Mouse (Mus musculus): ENCODE measurements at regions not wholly inside any gene's neighbourhood (a gene's known extent, or its start where the extent isn't known, plus 50 kb on each side); places are given as distances from the start of the nearest gene placed in this dataset.

GRCm38 (mm10) chr1:155041592-155041991 is 57.8 kb downstream of the Ier5 start:
- no peak for DNase-seq (ENCODE audit: low spot score in 2 of 2)

- no peak for DNase-seq (ENCODE audit: low spot score in 2 of 2)
Observed at GRCm38 (mm10) chr1:155040939-155041371, 58.5 kb downstream of the Ier5 start.

- DNase-seq (ENCODE audit: low spot score in 2 of 2) = no peak
Observed at GRCm38 (mm10) chr1:155040086-155040726, 59.2 kb downstream of the Ier5 start.

- DNase-seq (ENCODE audit: low spot score in 2 of 2) = no peak
Observed at GRCm38 (mm10) chr1:155038631-155039625, 60.5 kb downstream of the Ier5 start.

DNA sequence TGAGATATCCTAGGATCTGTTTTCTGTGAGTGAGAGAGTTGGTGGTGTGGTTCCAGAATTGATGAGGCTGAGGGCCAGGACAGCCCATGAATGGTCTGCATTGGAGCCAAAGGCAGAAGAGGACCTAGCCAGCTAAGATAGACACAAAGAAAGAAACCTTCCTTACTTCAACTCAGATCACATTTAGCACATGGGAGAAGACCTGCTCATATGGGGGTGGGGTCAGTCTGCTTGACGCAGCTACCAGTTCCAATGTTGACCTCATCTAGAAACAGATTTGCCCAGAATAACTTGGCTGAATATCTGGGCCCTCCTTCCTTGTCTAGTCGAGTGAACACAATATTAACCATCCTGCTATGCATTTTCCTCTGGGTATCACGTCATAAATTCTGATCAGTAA is 62.0 kb downstream of the Ier5 start:
- no peak for DNase-seq (ENCODE audit: low spot score in 2 of 2)

- no peak for DNase-seq (ENCODE audit: low spot score in 2 of 2)
Observed at GRCm38 (mm10) chr1:155030908-155031307, 68.5 kb downstream of the Ier5 start.

DNA sequence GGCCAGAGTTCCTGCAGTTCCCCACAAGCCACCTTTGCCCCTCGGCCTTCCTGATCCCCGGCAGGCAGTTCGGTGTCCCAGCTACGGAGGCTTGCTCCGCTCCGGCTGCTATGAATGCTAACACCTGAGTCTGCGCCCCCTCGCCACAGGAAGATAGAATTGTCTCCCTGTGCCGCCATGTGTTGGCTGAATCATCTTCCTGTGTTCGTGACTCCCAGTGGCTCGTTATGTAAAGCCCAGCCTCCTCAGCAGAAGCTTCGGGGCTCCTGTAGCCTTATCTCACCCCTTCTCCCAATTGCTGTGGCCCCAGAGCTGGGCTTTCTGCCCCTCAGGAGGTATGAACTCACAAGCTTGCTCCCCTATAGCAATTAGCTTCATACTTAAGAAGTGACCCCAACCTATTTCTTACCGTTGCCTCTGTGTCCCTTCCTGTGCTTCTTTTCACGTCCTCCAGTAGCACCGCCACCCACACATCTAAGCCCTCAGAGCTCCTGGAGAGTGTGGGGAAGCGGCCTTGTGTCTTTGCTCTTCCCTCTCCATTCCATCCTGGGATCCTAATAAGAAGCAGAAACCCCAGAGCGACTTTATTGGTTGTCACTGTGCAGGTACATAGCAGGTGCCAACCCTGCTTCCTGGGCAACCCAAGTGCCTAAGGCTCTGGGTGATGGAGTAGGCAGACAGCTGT is 70.1 kb downstream of the Ier5 start:
- DNase-seq (ENCODE audit: low spot score in 2 of 2) = no peak

DNA sequence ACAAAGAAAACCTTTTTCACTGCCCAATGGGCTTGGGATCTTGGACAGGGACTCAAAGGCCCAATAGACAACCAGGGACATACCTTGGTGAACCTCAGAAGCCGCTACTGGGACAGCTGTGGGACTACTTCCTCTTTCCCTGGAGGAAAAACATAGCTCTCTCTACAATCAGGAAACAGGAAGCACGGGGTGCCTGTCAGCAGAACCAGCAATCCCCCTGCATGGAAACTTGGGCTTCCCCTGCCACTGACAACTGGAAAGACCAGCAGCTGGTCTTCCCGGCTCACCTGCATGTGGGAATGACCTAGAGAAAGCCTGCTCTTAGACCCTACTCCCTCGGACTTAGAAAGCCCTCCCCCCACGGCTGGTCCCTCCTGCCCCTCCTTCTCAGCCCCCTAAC is 70.7 kb downstream of the Ier5 start:
- DNase-seq (ENCODE audit: low spot score in 2 of 2) = no peak

DNA sequence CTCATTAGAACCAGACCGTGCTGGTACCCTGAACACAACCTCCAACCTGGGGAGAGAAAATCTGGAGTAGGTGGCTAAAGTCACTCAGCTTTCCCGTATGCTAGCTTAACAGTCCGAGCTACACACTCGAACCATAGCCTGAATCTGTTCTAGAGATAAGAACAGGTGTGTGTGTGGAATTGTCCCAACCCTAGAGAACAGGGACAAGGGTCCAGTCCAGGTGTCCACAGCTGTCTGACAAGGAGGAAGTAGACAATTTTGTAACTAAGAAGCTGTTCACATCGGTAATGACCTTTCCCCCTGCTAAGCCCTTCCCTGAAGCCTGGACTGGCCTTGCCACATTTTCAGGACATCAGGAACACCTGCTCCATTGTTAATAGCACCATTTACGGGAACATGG is 71.3 kb downstream of the Ier5 start:
- DNase-seq (ENCODE audit: low spot score in 2 of 2) = no peak

GRCm38 (mm10) chr1:155027583-155027982 is 71.9 kb downstream of the Ier5 start:
- no peak for DNase-seq (ENCODE audit: low spot score in 2 of 2)

DNA sequence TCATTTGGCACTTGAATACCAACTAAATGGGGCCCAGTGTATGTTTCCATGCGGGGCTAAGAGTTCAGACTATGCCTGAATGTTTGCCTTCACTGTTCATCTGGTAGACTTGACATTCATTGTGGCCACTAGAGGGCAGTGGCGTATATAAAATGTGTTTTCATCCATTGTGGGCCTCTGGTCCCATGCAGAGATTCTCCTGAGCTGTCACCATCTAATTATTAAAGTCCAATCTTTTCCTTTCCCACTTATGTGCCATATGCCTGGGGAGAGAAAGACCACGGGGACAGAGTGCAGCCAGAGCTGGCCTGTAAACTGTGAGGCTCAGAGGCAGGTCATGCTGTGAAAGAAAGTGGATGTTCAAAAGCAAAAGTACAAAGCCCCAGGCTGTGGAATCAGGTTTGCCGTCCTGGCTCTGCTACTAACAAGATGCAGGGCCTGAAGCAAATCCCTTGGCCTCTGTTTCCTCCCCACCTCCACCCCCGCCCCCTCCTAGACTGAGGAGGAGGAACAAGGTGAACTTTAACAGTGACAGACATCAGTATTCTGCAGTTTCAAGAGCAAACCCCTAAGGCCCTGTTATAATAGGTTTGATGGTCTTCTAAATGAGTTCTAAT is 73.5 kb downstream of the Ier5 start:
- peak; percentile 57 to 74 for DNase-seq (ENCODE audit: low spot score in 2 of 2)

DNA sequence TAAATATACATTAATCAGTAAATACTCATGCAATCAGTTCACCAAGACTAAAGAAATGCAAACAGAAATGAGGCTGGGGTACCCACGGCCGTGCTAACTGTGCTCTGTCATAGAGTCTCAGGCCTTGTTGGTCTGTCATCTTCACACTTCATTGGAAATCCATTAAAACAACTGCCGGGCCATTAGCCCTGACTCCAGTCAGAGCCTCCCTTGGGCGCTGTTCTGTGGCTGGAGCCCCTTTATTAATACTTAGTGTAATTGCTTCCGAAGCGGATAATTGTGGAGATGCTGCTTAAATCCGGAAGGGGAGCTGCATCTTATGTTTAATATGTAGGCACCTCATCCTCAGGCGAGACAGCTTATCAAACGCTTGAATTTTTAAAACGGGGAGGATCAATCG is 76.1 kb downstream of the Ier5 start:
- DNase-seq (ENCODE audit: low spot score in 2 of 2) = no peak

- DNase-seq (ENCODE audit: low spot score in 2 of 2) = no peak
Observed at GRCm38 (mm10) chr1:155015669-155016068, 83.8 kb downstream of the Ier5 start.

- DNase-seq (ENCODE audit: low spot score in 2 of 2) = no peak
Observed at GRCm38 (mm10) chr1:155014944-155015343, 84.5 kb downstream of the Ier5 start.

- DNase-seq (ENCODE audit: low spot score in 2 of 2) = no peak
Observed at GRCm38 (mm10) chr1:155013784-155014183, 85.7 kb downstream of the Ier5 start.

- no peak for DNase-seq (ENCODE audit: low spot score in 2 of 2)
Observed at GRCm38 (mm10) chr1:155013361-155013760, 86.1 kb downstream of the Ier5 start.

DNA sequence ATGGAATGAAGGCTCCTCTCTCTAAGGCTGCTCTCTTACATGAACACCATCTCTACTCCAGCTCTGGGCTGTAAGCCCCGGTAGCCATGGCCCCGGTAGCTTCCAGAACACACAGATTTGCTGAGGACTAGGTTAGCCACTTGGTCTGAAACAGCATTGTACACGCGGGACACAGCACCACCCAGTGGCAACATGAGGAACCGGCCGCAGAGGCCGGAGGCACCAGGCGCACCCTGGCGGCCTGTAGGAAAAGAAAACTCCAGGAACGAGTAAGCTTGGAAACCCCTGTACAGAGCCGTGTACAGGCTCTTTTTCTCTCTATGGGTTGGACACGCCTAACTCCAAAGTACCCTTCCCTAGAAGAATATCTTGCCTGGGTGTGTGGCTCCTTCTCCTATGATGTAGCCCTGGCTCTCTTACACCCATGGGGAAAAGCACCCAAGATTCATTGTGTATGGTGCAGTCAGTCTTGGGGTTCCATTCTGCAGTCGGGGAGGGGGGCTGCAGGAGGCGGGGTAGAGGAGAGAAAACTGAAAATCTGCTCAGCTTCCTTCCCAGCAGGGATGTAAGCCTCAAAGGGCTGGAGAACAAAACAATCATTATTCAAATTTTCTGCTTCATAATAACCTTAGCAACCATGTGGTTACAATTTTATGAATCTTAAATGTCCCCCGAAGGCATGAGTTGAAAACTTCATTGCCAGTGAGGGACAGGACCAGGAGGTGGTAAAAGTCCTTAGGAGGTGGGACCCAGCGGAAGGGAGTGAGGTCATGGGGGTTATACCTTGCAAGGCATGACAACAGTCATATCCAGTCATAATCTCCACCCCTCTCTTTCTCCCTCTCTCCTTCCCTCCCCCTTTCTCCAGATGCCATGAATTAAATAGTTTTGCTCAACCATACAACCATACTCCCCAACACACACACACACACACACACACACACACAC is 92.6 kb downstream of the Ier5 start:
- peak; percentile 75 to 81 for DNase-seq (ENCODE audit: low spot score in 2 of 2)

DNA sequence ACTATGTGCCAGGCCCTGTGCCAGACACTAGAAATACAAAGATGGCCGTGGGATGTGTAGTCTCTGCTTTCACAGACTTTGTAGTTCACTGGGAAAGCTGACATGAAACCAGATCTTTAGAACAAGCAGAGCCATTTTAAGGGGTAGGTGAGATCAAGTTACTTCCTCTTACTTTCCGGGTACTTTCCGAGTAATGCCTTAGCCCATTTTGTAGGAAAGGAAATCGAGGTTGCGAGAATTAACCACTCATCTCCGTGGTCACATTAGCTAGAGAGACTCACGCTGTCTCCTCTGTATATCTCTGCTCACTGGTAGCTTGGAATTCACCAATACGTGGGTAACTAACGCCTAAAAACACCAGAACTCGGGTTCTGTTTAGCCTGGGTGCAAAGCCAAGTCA is 93.3 kb downstream of the Ier5 start:
- DNase-seq (ENCODE audit: low spot score in 2 of 2) = no peak

DNA sequence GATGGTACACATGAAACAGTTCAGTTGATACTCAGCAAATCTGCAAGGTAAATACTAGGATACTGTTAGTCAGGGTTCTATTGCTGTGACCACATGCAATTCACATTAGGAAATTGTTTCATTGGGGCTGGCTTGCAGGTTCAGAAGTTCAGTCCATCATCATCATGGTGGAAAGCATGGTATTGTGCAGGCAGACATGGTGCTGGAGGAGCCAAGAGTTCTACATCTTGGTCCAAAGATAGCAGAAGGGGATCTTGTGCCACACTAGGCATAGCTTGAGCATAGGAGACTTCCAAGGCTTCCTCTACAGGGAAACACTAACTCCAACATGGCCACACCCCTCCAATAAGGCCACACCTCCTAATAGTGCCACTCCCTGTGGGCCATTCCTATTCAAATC is 99.1 kb downstream of the Ier5 start:
- no peak for DNase-seq (ENCODE audit: low spot score in 2 of 2)

DNA sequence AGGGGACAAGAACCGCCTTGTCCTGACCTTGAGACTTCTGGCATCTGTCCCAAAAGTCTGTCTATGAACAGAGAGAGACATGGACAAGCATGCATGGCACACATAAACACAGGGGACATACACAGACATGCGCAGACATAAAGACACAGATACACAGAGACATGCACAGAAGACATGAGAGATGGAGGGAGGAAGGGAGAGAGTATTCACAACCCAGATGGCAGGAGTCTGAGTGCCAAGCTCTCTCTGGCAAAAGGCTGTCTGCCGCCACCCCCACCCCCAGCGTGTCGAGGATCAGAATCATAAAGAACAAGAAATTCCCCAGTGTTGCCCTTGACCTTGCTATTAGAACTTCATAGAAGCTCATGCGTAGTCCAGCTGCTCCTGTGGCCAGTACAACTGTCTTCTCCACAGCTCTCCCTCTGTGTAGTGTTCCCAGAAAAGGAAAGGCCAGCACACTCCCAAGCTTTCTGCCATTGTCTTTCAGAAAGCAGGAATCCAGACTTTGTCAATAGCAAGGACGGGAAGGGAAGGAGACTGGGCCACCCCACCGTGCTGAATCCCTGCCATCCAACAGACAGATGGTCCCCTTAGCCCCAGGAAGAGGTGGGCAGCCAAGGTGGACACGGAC is 99.8 kb downstream of the Ier5 start:
- DNase-seq (ENCODE audit: low spot score in 2 of 2) = no peak
